Mouse (Mus musculus) C2C12 (cell line): ENCODE results near the gene Ppip5k2.

Experiments
- CEBPB ChIP-seq: IDR thresholded peaks from one replicate; pipeline ENCODE4 v1.6.1; 2011; ENCODE audit warnings: low read depth, mild to moderate bottlenecking, control low read depth, moderate library complexity
- CTCF ChIP-seq: IDR thresholded peaks from one replicate; pipeline ENCODE4 v1.5.1; 2011; ENCODE audit not compliant: control insufficient read depth, insufficient read depth, insufficient read length
- MYOD1 ChIP-seq: IDR thresholded peaks from one replicate; pipeline ENCODE4 v1.6.1; 2011; ENCODE audit warnings: low read depth; ENCODE audit not compliant: control insufficient read depth, insufficient read length
- MYOG ChIP-seq: IDR thresholded peaks from one replicate; pipeline ENCODE4 v1.6.1; 2011; ENCODE audit not compliant: control insufficient read depth, insufficient read length; ENCODE audit errors: extremely low read depth
- USF1 ChIP-seq: IDR thresholded peaks from one replicate; pipeline ENCODE4 v1.6.1; 2011; ENCODE audit warnings: low read depth, mild to moderate bottlenecking, control low read depth, moderate library complexity

DNA sequence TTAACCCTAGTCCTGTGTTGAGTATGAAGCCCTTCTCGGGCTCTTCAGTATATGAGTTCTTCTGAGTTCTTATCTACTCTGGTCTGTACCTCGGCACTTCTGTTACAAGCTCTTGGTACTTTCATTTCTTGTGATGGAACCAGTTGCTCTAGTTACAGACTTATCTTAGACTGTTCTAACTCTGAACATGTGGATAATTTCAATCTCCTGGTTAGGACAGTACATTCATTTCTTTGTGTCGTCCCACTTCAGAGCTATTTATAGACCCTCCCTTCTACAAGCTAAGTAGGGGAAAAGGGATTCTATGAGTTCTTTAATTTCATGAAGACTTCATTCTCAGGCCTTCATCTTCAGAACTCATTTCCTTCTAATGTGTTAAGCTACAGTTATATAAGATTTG lies 17.5 kb upstream of the Ppip5k2 start:
- TF ChIP-seq MYOG, result no peak
- no peak for TF ChIP-seq CEBPB
- no peak for TF ChIP-seq CTCF
- no peak for TF ChIP-seq USF1
- no peak for TF ChIP-seq MYOD1
